Mouse (Mus musculus) liver, embryonic 16.5 days (tissue): ENCODE data around the gene Tenm3. TPM values are rescaled to one million over a fixed set of nuclear protein-coding genes. Genes with fewer than 3 reads are reported as not detected.

Experiments used
- ATAC-seq: fragments of 200-750 bp; cut with Nextera tagmentation; 2 replicates; pipeline ENCODE4 v1.8.0; 2017; ENCODE audit warnings: low read depth, mild to moderate bottlenecking, moderate number of reproducible peaks, moderate library complexity
- H3K27ac ChIP-seq: fragments of 300-500 bp; sonication (generic); 2 replicates; pipeline ENCODE4 v1.5.1; 2014; ENCODE audit warnings: mild to moderate bottlenecking, low read length
- H3K27me3 ChIP-seq: fragments of 300-500 bp; sonication (generic); 2 replicates; pipeline ENCODE4 v1.6.1; 2014; ENCODE audit warnings: low read depth, low read length, mixed read lengths; ENCODE audit not compliant: control insufficient read depth, insufficient read depth
- H3K36me3 ChIP-seq: fragments of 300-500 bp; sonication (generic); 2 replicates; pipeline ENCODE4 v1.6.1; 2014; ENCODE audit warnings: mild to moderate bottlenecking; ENCODE audit not compliant: control insufficient read depth, insufficient read depth
- H3K4me1 ChIP-seq: fragments of 300-500 bp; sonication (generic); 2 replicates; pipeline ENCODE4 v1.6.1; 2014; ENCODE audit warnings: low read depth, low read length, mixed read lengths; ENCODE audit not compliant: control insufficient read depth
- H3K4me2 ChIP-seq: fragments of 300-500 bp; sonication (generic); 2 replicates; pipeline ENCODE4 v1.6.1; 2014; ENCODE audit warnings: low read depth, low read length, mixed read lengths
- H3K4me3 ChIP-seq: fragments of 300-500 bp; sonication (generic); 2 replicates; pipeline ENCODE4 v1.5.1; 2014; ENCODE audit warnings: low read depth, mild to moderate bottlenecking, low read length
- H3K9ac ChIP-seq: fragments of 300-500 bp; sonication (generic); 2 replicates; pipeline ENCODE4 v1.6.1; 2014; ENCODE audit warnings: low read depth, low read length
- H3K9me3 ChIP-seq: fragments of 300-500 bp; sonication (generic); replicated peaks from 2 replicates; pipeline ENCODE4 v1.6.1; 2016; ENCODE audit warnings: low read length; ENCODE audit not compliant: control insufficient read depth
- WGBS: fragments of 180-500 bp; shearing (Covaris S2); extraction: QIAGEN DNeasy Blood & Tissue Kit; methylation state at CpG from one replicate; pipeline ENCODE4 v1.1.7; 2014; ENCODE audit not compliant: insufficient replicate concordance; 5-methylcytosine and 5-hydroxymethylcytosine counted together
- polyA plus RNA-seq: library from polyadenylated mRNA; unstranded; fragments of >200 nt; fragmentation: Nextera tagmentation; extraction: Ambion mirVana; gene quantifications from 2 replicates; pipeline ENCODE4 v1.2.1, GENCODE M21; 2015

Tenm3 gene
- polyA plus RNA-seq, 1 experiment from 2014 or later, result 6.0 TPM

DNA sequence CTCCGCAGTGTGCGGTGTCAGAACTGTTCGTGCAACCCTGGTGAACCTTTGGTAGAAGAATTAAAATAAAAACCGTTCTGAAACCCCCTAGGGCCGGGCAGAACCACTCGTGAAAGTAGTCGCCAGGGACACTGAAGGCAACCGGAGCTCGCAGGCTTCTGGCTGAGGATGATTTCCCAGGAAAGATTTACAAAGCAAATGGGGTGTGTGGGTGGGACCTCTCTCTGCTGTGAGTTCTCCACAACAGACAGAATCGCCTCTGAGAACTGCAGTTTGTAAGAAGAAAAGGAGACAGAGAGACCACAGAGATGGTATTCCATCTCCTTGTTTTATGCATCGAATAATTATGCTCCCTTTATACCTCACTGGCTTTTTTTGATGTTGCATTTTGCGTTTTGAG lies 122.4 kb downstream of the Tenm3 start:
- H3K9me3 ChIP-seq, result no peaks in the 10 kb centered on the region
- WGBS, result 69% methylated on average over 12 of the region's 12 CpGs
- H3K27me3 ChIP-seq, result no peaks in the 10 kb centered on the region
- no peak overlapping the region for H3K27ac ChIP-seq
- no peaks in the 10 kb centered on the region for H3K36me3 ChIP-seq
- H3K4me3 ChIP-seq, result no peak overlapping the region
- H3K4me2 ChIP-seq, result no peak overlapping the region
- H3K4me1 ChIP-seq, result no peaks in the 10 kb centered on the region
- ATAC-seq, result no peak
- H3K9ac ChIP-seq, result no peak overlapping the region

- no peak overlapping the region for H3K4me2 ChIP-seq
- 71% methylated on average over 9 of the region's 9 CpGs for WGBS
- H3K4me1 ChIP-seq, result no peaks in the 10 kb centered on the region
- no peak for ATAC-seq
- H3K36me3 ChIP-seq, result no peaks in the 10 kb centered on the region
- H3K4me3 ChIP-seq, result no peak overlapping the region
- H3K27me3 ChIP-seq, result no peaks in the 10 kb centered on the region
- H3K9me3 ChIP-seq, result no peaks in the 10 kb centered on the region
- no peak overlapping the region for H3K9ac ChIP-seq
- H3K27ac ChIP-seq, result no peak overlapping the region
Observed at GRCm38 (mm10) chr8:48715616-48716015, 128.1 kb downstream of the Tenm3 start.

DNA sequence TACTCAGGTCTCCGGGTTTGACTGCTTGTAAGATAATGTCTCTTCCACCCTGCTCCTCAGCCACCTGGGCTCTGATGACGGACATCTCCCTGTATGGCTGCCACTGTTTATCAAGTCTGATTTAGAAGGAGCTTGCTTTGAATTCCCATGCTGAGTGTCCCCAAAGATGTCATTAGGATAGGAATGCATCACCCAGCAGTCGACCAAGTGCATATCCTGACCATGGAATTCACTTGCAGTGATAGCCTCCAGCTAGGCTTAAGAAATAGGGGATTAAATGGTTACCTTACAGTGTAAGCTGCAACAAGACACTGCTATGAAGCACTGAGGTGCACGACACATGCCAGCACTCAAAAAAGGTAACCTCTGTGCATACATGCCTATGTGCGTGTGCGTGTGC lies 137.1 kb downstream of the Tenm3 start:
- Histone ChIP-seq H3K36me3 (no peaks in the 10 kb centered on the region; the same call in 1 of the 2 replicates), H3K27me3 (no peaks in the 10 kb centered on the region), H3K27ac (no peak overlapping the region), H3K4me2 (no peak overlapping the region), H3K4me3 (no peak overlapping the region), H3K9ac (no peak overlapping the region), H3K4me1 (no peaks in the 10 kb centered on the region), H3K9me3 (no peaks in the 10 kb centered on the region)
- no peak for ATAC-seq
- 75% methylated on average over 6 of the region's 6 CpGs for WGBS

DNA sequence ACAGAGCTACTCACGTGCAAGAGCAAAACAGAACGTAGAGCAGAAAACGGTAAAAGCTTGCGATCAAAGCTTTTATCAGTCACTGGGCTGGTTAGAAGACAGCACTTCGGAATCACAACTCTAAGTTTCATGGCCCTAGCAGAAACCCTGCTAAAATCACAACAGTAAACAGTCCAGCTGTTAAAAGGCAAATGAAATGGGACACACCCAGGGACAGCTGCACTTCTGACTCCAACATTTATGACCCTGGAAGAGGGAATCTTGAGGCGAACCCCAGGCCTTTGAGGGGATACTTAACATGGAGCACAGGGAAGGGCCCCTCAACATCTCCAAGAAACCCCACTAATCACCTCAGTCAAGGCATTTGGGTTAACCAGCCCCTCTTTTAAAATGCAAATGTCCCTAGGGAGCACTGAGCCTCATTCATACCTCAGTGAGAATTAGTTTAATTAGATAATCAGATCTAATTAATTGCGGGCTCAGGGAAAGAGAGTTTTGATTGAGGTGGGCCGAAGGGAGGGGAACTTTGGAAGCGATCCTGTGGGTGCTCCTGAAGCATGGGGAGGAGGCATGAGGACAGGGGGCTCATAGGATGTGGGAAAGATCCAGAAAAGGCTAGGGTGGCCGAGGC lies 138.8 kb downstream of the Tenm3 start:
- no peak overlapping the region for H3K27ac ChIP-seq
- no peaks in the 10 kb centered on the region; the same call in 1 of the 2 replicates for H3K36me3 ChIP-seq
- WGBS, result 71% methylated on average over 10 of the region's 10 CpGs

GRCm38 (mm10) chr8:48704485-48704884 lies 139.3 kb downstream of the Tenm3 start:
- Histone ChIP-seq H3K4me3 (no peak overlapping the region), H3K9me3 (no peaks in the 10 kb centered on the region), H3K36me3 (no peaks in the 10 kb centered on the region; the same call in 1 of the 2 replicates), H3K27me3 (no peaks in the 10 kb centered on the region), H3K4me2 (no peak overlapping the region), H3K4me1 (no peaks in the 10 kb centered on the region), H3K9ac (no peak overlapping the region), H3K27ac (no peak overlapping the region)
- ATAC-seq, result no peak
- 63% methylated on average over 6 of the region's 6 CpGs for WGBS

More for the DNA sequence above, 138.8 kb downstream of the Tenm3 start:
- Histone ChIP-seq H3K9me3 (no peaks in the 10 kb centered on the region), H3K4me2 (no peak overlapping the region), H3K27me3 (no peaks in the 10 kb centered on the region), H3K4me3 (no peak overlapping the region), H3K9ac (no peak overlapping the region), H3K4me1 (no peaks in the 10 kb centered on the region)
- ATAC-seq, result no peak

DNA sequence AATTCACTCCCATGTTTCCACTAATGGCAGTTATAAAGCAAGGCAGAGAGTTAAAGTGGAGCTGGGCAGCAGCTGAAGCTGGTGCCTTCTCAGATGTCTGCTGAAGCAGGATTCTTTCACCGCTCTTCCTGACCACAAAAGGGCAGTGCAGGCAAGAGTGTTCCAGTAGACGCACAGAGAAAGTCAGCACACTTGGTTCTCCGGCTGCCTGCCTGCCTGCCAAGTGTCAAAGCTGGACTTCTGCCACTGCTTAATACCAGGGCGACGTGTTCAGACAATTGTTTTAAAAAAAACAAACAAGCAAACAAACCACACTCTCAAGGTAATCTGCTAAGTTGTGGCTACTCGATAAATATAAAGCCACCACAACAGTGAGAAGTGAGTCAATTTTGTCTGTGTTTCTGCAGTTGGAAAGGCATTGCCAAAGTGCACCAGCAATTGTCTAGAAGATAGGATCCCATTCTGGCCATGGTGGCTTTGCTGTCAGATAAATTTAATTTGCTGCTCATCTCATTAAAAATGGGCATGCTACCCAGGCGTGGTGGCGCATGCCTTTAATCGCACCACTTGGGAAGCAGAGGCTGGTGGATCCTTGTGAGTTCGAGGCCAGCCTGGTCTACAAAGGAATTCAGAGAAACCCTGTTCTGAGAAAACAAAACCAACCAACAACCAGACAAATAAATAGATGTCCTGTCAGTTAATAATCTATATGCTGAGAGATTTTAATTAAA lies 152.9 kb downstream of the Tenm3 start:
- Histone ChIP-seq H3K4me3 (no peak overlapping the region), H3K27me3 (no peaks in the 10 kb centered on the region), H3K4me2 (no peak overlapping the region), H3K36me3 (no peaks in the 10 kb centered on the region), H3K9ac (no peak overlapping the region), H3K4me1 (no peaks in the 10 kb centered on the region), H3K27ac (no peak overlapping the region), H3K9me3 (no peaks in the 10 kb centered on the region)
- WGBS, result 65% methylated on average over 10 of the region's 10 CpGs
- no peak for ATAC-seq

GRCm38 (mm10) chr8:48688706-48689105 lies 155.0 kb downstream of the Tenm3 start:
- ATAC-seq, result no peak
- WGBS, result 58% methylated on average over 4 of the region's 4 CpGs
- H3K27me3 ChIP-seq, result no peaks in the 10 kb centered on the region

DNA sequence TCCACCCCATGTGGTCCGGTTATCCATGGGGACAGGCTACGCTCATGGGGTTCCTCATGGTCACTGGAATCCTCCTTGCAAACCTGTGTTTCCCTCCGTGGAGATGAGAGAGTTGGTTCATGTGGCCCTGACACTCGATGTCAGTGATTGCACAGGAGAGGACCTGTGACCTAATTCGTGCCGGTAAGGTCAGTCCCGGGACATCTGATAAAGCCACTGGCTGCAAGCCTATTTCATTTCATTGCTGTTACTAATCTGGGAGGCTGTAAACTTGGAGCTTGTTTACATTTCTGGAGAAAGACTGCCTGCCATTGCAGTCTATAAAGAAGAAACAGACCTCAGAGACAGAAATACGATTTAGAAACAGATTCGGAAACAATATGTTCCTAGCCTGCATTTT lies 155.6 kb downstream of the Tenm3 start:
- Histone ChIP-seq H3K27ac (no peak overlapping the region; the same call in 1 of the 2 replicates), H3K4me1 (no peaks in the 10 kb centered on the region), H3K4me2 (no peak overlapping the region), H3K27me3 (no peaks in the 10 kb centered on the region), H3K9me3 (no peaks in the 10 kb centered on the region), H3K36me3 (no peaks in the 10 kb centered on the region), H3K9ac (no peak overlapping the region), H3K4me3 (no peak overlapping the region)
- peak; percentile 89 for ATAC-seq
- 33% methylated on average over 9 of the region's 9 CpGs for WGBS

More at GRCm38 (mm10) chr8:48688706-48689105, 155.0 kb downstream of the Tenm3 start:
- Histone ChIP-seq H3K27ac (no peak overlapping the region), H3K9ac (no peak overlapping the region), H3K4me2 (no peak overlapping the region), H3K9me3 (no peaks in the 10 kb centered on the region), H3K4me1 (no peaks in the 10 kb centered on the region), H3K36me3 (no peaks in the 10 kb centered on the region), H3K4me3 (no peak overlapping the region)

GRCm38 (mm10) chr8:48673476-48673875 lies 170.3 kb downstream of the Tenm3 start:
- no peaks in the 10 kb centered on the region for H3K9me3 ChIP-seq
- no peaks in the 10 kb centered on the region for H3K27me3 ChIP-seq
- no peak overlapping the region for H3K27ac ChIP-seq
- H3K4me1 ChIP-seq, result no peaks in the 10 kb centered on the region
- ATAC-seq, result no peak
- no peak overlapping the region for H3K9ac ChIP-seq
- H3K4me2 ChIP-seq, result no peak overlapping the region
- H3K4me3 ChIP-seq, result no peak overlapping the region
- H3K36me3 ChIP-seq, result no peaks in the 10 kb centered on the region
- 42% methylated on average over 2 of the region's 2 CpGs for WGBS
